Mouse (Mus musculus) midbrain, embryonic 11.5 days (tissue): ENCODE results near the gene Bod1l. TPM values are rescaled to one million over a fixed set of nuclear protein-coding genes. Genes with fewer than 3 reads are reported as not detected.

Experiments used
- microRNA-seq: library from miRNA; unstranded; fragments of <30 nt; microRNA quantifications from one replicate; pipeline ENCODE4, GENCODE M21; 2017
- polyA plus RNA-seq: library from polyadenylated mRNA; unstranded; fragments of >200 nt; fragmentation: Nextera tagmentation; extraction: Ambion mirVana; gene quantifications from 2 replicates; pipeline ENCODE4 v1.2.1, GENCODE M21; 2014

The Bod1l gene
- polyA plus RNA-seq, 1 experiment from 2014 or later, result 24.5 TPM

Small RNA genes lying within 50 kb of the gene (microRNA-seq; reads per million reads assigned to microRNA genes)
- not detected for gene Mir6414

Other genes with a start within 250 kb of the Bod1l start
- 98.2 and 108 TPM in 2 replicates for gene Rab28, start 136.2 kb downstream of the Bod1l start, polyA plus RNA-seq
- 0.27 TPM in 1 of 2 replicates, not detected in the other for gene Nkx3-2, start 79.8 kb downstream of the Bod1l start, polyA plus RNA-seq
- gene Gm16223, start 223.6 kb upstream of the Bod1l start, polyA plus RNA-seq, result not detected in 2 replicates